Mouse (Mus musculus) small intestine, adult 2 months (tissue): ENCODE measurements at regions not wholly inside any gene's neighbourhood (a gene's known extent, or its start where the extent isn't known, plus 50 kb on each side); places are given as distances from the start of the nearest gene placed in this dataset.

Experiments
- H3K27ac ChIP-seq: fragments of 200-500 bp; 2 replicates; pipeline ENCODE4 v1.5.1; 2012; ENCODE audit warnings: low read depth, low read length, control low read depth, inconsistent platforms; ENCODE audit not compliant: insufficient read depth
- H3K27me3 ChIP-seq: fragments of 200-500 bp; 2 replicates; pipeline ENCODE4 v1.6.1; 2012; ENCODE audit warnings: mild to moderate bottlenecking, moderate library complexity, low read length, inconsistent platforms; ENCODE audit not compliant: control insufficient read depth, insufficient read depth
- H3K36me3 ChIP-seq: fragments of 200-500 bp; 2 replicates; pipeline ENCODE4 v1.6.1; 2012; ENCODE audit warnings: mild to moderate bottlenecking, low read length, control low read depth, inconsistent platforms; ENCODE audit not compliant: control insufficient read depth, insufficient read depth
- H3K4me1 ChIP-seq: fragments of 200-500 bp; 2 replicates; pipeline ENCODE4 v1.6.1; 2012; ENCODE audit warnings: low read length, inconsistent platforms, mixed read lengths; ENCODE audit not compliant: control insufficient read depth, insufficient read depth, insufficient read length
- H3K4me3 ChIP-seq: fragments of 200-500 bp; 2 replicates; pipeline ENCODE4 v1.5.1; 2012; ENCODE audit warnings: low read depth, mild to moderate bottlenecking, control low read depth, inconsistent platforms, low read length, moderate library complexity
- CTCF ChIP-seq: fragments of 200-500 bp; IDR thresholded peaks from 2 replicates; pipeline ENCODE4 v1.5.1; 2012; ENCODE audit warnings: low read depth, mild to moderate bottlenecking, control low read depth, inconsistent platforms, low read length, moderate library complexity, mixed read lengths; ENCODE audit not compliant: insufficient replicate concordance, insufficient read length; ENCODE audit errors: extremely low read depth
- POLR2A ChIP-seq: fragments of 200-500 bp; IDR thresholded peaks from 2 replicates; pipeline ENCODE4 v1.6.1; 2012; ENCODE audit warnings: low read depth, mild to moderate bottlenecking, control low read depth, inconsistent platforms, low read length, moderate library complexity
- WGBS: fragments of 180-500 bp; shearing (Covaris S2); methylation state at CpG from one replicate; pipeline ENCODE4 v1.1.7; 2018; 5-methylcytosine and 5-hydroxymethylcytosine counted together

GRCm38 (mm10) chr2:159448976-159449375, 654.4 kb downstream of the Dhx35 start:
- Histone ChIP-seq H3K36me3 (no peaks in the 10 kb centered on the region), H3K4me1 (no peaks in the 10 kb centered on the region), H3K27me3 (no peaks in the 10 kb centered on the region), H3K4me3 (no peak overlapping the region), H3K27ac (no peak overlapping the region)
- WGBS: 83% methylated on average over 5 of the region's 5 CpGs
- TF ChIP-seq CTCF (no peak), POLR2A (no peak)

- no peaks in the 10 kb centered on the region for H3K27me3 ChIP-seq
- H3K27ac ChIP-seq: no peak overlapping the region
- no peak overlapping the region for H3K4me3 ChIP-seq
- no peaks in the 10 kb centered on the region for H3K36me3 ChIP-seq
- 49% methylated on average over 9 of the region's 9 CpGs for WGBS
- no peak for TF ChIP-seq CTCF
- TF ChIP-seq POLR2A: no peak
- H3K4me1 ChIP-seq: no peaks in the 10 kb centered on the region
Measured at GRCm38 (mm10) chr2:159451439-159451838, 656.8 kb downstream of the Dhx35 start.

- Histone ChIP-seq H3K4me3 (no peak overlapping the region), H3K27ac (no peak overlapping the region), H3K36me3 (no peaks in the 10 kb centered on the region), H3K4me1 (no peaks in the 10 kb centered on the region), H3K27me3 (no peaks in the 10 kb centered on the region)
- TF ChIP-seq CTCF: no peak
- no peak for TF ChIP-seq POLR2A
- 74% methylated on average over 6 of the region's 6 CpGs for WGBS
Measured at GRCm38 (mm10) chr2:159481399-159482080, 686.9 kb downstream of the Dhx35 start.

- Histone ChIP-seq H3K27me3 (no peaks in the 10 kb centered on the region), H3K27ac (no peak overlapping the region), H3K4me3 (no peak overlapping the region), H3K36me3 (no peaks in the 10 kb centered on the region), H3K4me1 (no peaks in the 10 kb centered on the region)
- TF ChIP-seq POLR2A: no peak
- TF ChIP-seq CTCF: no peak
- WGBS: 58% methylated on average over 3 of the region's 3 CpGs
Measured at GRCm38 (mm10) chr2:159491090-159491489, 696.5 kb downstream of the Dhx35 start.

- H3K4me1 ChIP-seq: no peaks in the 10 kb centered on the region
- 69% methylated on average over 2 of the region's 2 CpGs for WGBS
- no peaks in the 10 kb centered on the region for H3K27me3 ChIP-seq
- H3K4me3 ChIP-seq: no peak overlapping the region
- no peak for TF ChIP-seq POLR2A
- no peak for TF ChIP-seq CTCF
- no peaks in the 10 kb centered on the region for H3K36me3 ChIP-seq
- no peak overlapping the region for H3K27ac ChIP-seq
Measured at GRCm38 (mm10) chr2:159498691-159499090, 704.1 kb downstream of the Dhx35 start.

GRCm38 (mm10) chr2:159501039-159501438, 706.4 kb downstream of the Dhx35 start:
- no peaks in the 10 kb centered on the region for H3K4me1 ChIP-seq
- TF ChIP-seq POLR2A (no peak), CTCF (no peak)
- H3K27me3 ChIP-seq: no peaks in the 10 kb centered on the region
- H3K4me3 ChIP-seq: no peak overlapping the region
- no peak overlapping the region for H3K27ac ChIP-seq
- H3K36me3 ChIP-seq: no peaks in the 10 kb centered on the region
- WGBS: 73% methylated on average over 3 of the region's 3 CpGs

GRCm38 (mm10) chr2:159519066-159519465, 724.5 kb downstream of the Dhx35 start:
- Histone ChIP-seq H3K4me1 (no peaks in the 10 kb centered on the region), H3K36me3 (no peaks in the 10 kb centered on the region), H3K4me3 (no peak overlapping the region), H3K27ac (no peak overlapping the region), H3K27me3 (no peaks in the 10 kb centered on the region)
- WGBS: 48% methylated on average over 4 of the region's 4 CpGs
- no peak for TF ChIP-seq POLR2A
- no peak for TF ChIP-seq CTCF
